ENCODE assay signal across 8 mouse cellular contexts in the genomic region with DNA sequence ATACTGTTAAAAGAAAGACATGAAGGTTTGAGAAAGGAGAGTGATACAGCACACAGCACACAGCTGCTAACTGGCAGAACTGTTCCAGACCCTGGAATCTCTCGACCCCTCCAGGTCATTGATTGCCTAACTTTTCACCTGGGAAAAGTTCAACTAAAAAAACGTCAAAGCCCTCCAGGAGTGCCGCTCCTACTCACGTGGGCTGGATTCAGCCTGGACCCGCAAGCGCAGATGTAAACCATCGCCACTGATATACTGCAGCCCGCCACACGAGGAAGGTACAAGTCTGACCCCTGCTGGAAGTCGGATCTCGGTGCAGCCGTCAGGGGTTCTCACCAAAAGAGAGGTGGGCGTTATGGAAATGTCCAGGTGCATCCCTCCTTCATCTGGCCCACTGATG. TPM values are rescaled to one million over a fixed set of nuclear protein-coding genes. Genes with fewer than 3 reads are reported as not detected.
A peak's percentile ranks its signal among the peaks of the same experiment; 100 is the strongest.
DNase-seq lines count a peak whose midpoint lies in the region; ATAC-seq and TF ChIP-seq lines count a peak whose summit lies in the region.

No protein-coding gene starts in this region.

- TF ChIP-seq POLR2A in testis, adult 2 months (IDR thresholded peaks at IDR 0.05; ENCODE audit: control insufficient read depth, low read depth, low read length) = no peak

- H3K4me2 ChIP-seq in heart, embryonic 14.5 days (ENCODE audit: low read length) = peak overlapping the region; percentile 64
- H3K4me2 ChIP-seq in liver, embryonic 14.5 days (ENCODE audit: low read depth) = peak overlapping the region; percentile 49

- WGBS in embryonic facial prominence, embryonic 10.5 days = 1% methylated on average over 13 of the region's 13 CpGs
- under 1% methylated on average over 13 of the region's 13 CpGs for WGBS in heart, embryonic 14.5 days
- WGBS in liver, embryonic 14.5 days (ENCODE audit: insufficient replicate concordance) = 3% methylated on average over 13 of the region's 13 CpGs

- H3K4me1 ChIP-seq in embryonic facial prominence, embryonic 10.5 days = peaks cover 6% of the 10 kb centered on the region
- H3K4me1 ChIP-seq in heart, embryonic 14.5 days (ENCODE audit: control insufficient read depth in 2 of 2, insufficient read depth in 2 of 2, low read length in 2 of 2) = peaks cover 0 to 4% of the 10 kb centered on the region in 2 experiments; a peak in 1 of 4 replicates
- peaks cover 0 to 3% of the 10 kb centered on the region in 2 experiments; a peak in 1 of 4 replicates for H3K4me1 ChIP-seq in liver, embryonic 14.5 days (replicated peaks; ENCODE audit: control insufficient read depth in 2 of 2, insufficient read depth in 2 of 2, low read length in 1 of 2)
- no peaks in the 10 kb centered on the region for H3K4me1 ChIP-seq in testis, adult 2 months (ENCODE audit: control insufficient read depth, insufficient read depth, low read length)

- no peaks in the 10 kb centered on the region for H3K9me3 ChIP-seq in embryonic facial prominence, embryonic 10.5 days
- H3K9me3 ChIP-seq in heart, embryonic 14.5 days (ENCODE audit: control insufficient read depth, low read length) = no peaks in the 10 kb centered on the region
- no peaks in the 10 kb centered on the region for H3K9me3 ChIP-seq in liver, embryonic 14.5 days (ENCODE audit: control insufficient read depth, low read length)

- ATAC-seq in heart, embryonic 14.5 days (ENCODE audit: insufficient number of reproducible peaks, insufficient read depth, low FRiP score, low read depth) = no peak
- peak; percentile 69; the same call in 1 of the 2 replicates for ATAC-seq in liver, embryonic 14.5 days (ENCODE audit: insufficient read depth)

- no peak overlapping the region for H3K27ac ChIP-seq in embryonic facial prominence, embryonic 10.5 days (replicated peaks)
- no peak overlapping the region for H3K27ac ChIP-seq in heart, embryonic 14.5 days (replicated peaks in 1 of 2; ENCODE audit: control insufficient read depth in 1 of 2, insufficient read depth in 1 of 2, low read depth in 2 of 2, low read length in 2 of 2)
- H3K27ac ChIP-seq in liver, embryonic 14.5 days = no peak overlapping the region
- H3K27ac ChIP-seq in testis, adult 2 months (ENCODE audit: control insufficient read depth, insufficient read depth, low read depth, low read length) = no peak overlapping the region

- peaks cover 20% of the 10 kb centered on the region for H3K27me3 ChIP-seq in embryonic facial prominence, embryonic 10.5 days (replicated peaks; ENCODE audit: low read depth, poor library complexity, severe bottlenecking)
- H3K27me3 ChIP-seq in heart, embryonic 14.5 days (ENCODE audit: control insufficient read depth, insufficient read depth, low read length) = no peaks in the 10 kb centered on the region
- H3K27me3 ChIP-seq in liver, embryonic 14.5 days (ENCODE audit: control insufficient read depth, insufficient read depth, low read length) = no peaks in the 10 kb centered on the region
- H3K27me3 ChIP-seq in testis, adult 2 months (ENCODE audit: control insufficient read depth, insufficient read depth, low read length) = no peaks in the 10 kb centered on the region

- peak; percentile 57 for DNase-seq in CD4-positive helper T cell, adult 2 months (ENCODE audit: low read depth, low spot score)
- DNase-seq in adipocyte (ENCODE audit: low spot score) = peak; percentile 47
- DNase-seq in embryonic facial prominence, embryonic 10.5 days (ENCODE audit: low spot score) = peak; percentile 80
- peak; percentile 77 for DNase-seq in kidney, postnatal 10 days
- peak in 1 of 3 experiments; percentile 24 for DNase-seq in liver, embryonic 14.5 days (ENCODE audit: low read depth in 3 of 3, low spot score in 3 of 3)
- DNase-seq in natural killer cell, adult 2 months (ENCODE audit: low spot score in 2 of 2) = peak; percentile 16 to 49

- peak overlapping the region; percentile 50; the same call in 1 of the 2 replicates for H3K9ac ChIP-seq in heart, embryonic 14.5 days (ENCODE audit: low read length)
- no peak overlapping the region for H3K9ac ChIP-seq in liver, embryonic 14.5 days (replicated peaks)

- H3K4me3 ChIP-seq in embryonic facial prominence, embryonic 10.5 days = peak overlapping the region; percentile 21; the same call in 1 of the 2 replicates
- H3K4me3 ChIP-seq in heart, embryonic 14.5 days (ENCODE audit: control insufficient read depth in 1 of 2, insufficient read depth in 1 of 2, low read depth in 1 of 2, low read length in 2 of 2) = peak overlapping the region in 1 of 2 experiments; percentile 17; a peak in 2 of 4 replicates
- H3K4me3 ChIP-seq in liver, embryonic 14.5 days (ENCODE audit: insufficient read depth in 1 of 2, low read depth in 2 of 2, low read length in 2 of 2) = no peak overlapping the region
- no peak overlapping the region for H3K4me3 ChIP-seq in testis, adult 2 months (ENCODE audit: control insufficient read depth, low read depth, low read length)

- no peaks in the 10 kb centered on the region for H3K36me3 ChIP-seq in embryonic facial prominence, embryonic 10.5 days (replicated peaks)
- H3K36me3 ChIP-seq in heart, embryonic 14.5 days (ENCODE audit: control insufficient read depth, insufficient read depth, low read length) = no peaks in the 10 kb centered on the region
- no peaks in the 10 kb centered on the region for H3K36me3 ChIP-seq in liver, embryonic 14.5 days (replicated peaks; ENCODE audit: control insufficient read depth, insufficient read depth, low read depth)
- no peaks in the 10 kb centered on the region for H3K36me3 ChIP-seq in testis, adult 2 months (ENCODE audit: control insufficient read depth, insufficient read depth, low read length)

- TF ChIP-seq CTCF in liver, embryonic 14.5 days (IDR thresholded peaks at IDR 0.05; ENCODE audit: low read depth) = peak; percentile 84
- peak; percentile 86 for TF ChIP-seq CTCF in testis, adult 2 months (IDR thresholded peaks at IDR 0.05; ENCODE audit: control insufficient read depth, insufficient read depth, insufficient replicate concordance, low read depth, low read length)

- no peak for TF ChIP-seq EP300 in liver, embryonic 14.5 days (IDR thresholded peaks at IDR 0.05; ENCODE audit: low read depth)

RNA-seq across cellular contexts. Expression of a gene that starts 13.1 kb away (rescaled TPM):
- 7.1 and 7.3 TPM in 2 replicates for polyA plus RNA-seq in embryonic facial prominence, embryonic 10.5 days (2016; fragmentation: Nextera tagmentation; extraction: Ambion mirVana)
- 4.1 and 4.6 TPM in 2 replicates for polyA plus RNA-seq in heart, embryonic 14.5 days (2014; fragmentation: Nextera tagmentation; extraction: Ambion mirVana)
- polyA plus RNA-seq in liver, embryonic 14.5 days (2012; rRNA removed) = 1.0 and 1.5 TPM in 2 replicates
- 2.3 and 3.4 TPM in 2 replicates for polyA plus RNA-seq in liver, embryonic 14.5 days (2014; fragmentation: Nextera tagmentation; extraction: Ambion mirVana)
- 0.89 and 0.95 TPM in 2 replicates for polyA plus RNA-seq in testis, adult 2 months (2012; rRNA removed)

RNA-seq across cellular contexts. Expression of a gene that starts 15.3 kb away (rescaled TPM):
- 9.5 and 10.3 TPM in 2 replicates for polyA plus RNA-seq in embryonic facial prominence, embryonic 10.5 days (2016; fragmentation: Nextera tagmentation; extraction: Ambion mirVana)
- 13.8 and 16.5 TPM in 2 replicates for polyA plus RNA-seq in heart, embryonic 14.5 days (2014; fragmentation: Nextera tagmentation; extraction: Ambion mirVana)
- polyA plus RNA-seq in liver, embryonic 14.5 days (2012; rRNA removed) = 3.9 and 4.6 TPM in 2 replicates
- polyA plus RNA-seq in liver, embryonic 14.5 days (2014; fragmentation: Nextera tagmentation; extraction: Ambion mirVana) = 3.1 and 5.4 TPM in 2 replicates
- polyA plus RNA-seq in testis, adult 2 months (2012; rRNA removed) = 13.0 and 14.5 TPM in 2 replicates
